Mouse (Mus musculus) cerebellum, adult 11-12 months (tissue): ENCODE data around the gene Krt77.

Source experiments
- DNase-seq: peaks from one replicate; pipeline ENCODE4 v3.0.0; 2022

The Krt77 gene

DNA sequence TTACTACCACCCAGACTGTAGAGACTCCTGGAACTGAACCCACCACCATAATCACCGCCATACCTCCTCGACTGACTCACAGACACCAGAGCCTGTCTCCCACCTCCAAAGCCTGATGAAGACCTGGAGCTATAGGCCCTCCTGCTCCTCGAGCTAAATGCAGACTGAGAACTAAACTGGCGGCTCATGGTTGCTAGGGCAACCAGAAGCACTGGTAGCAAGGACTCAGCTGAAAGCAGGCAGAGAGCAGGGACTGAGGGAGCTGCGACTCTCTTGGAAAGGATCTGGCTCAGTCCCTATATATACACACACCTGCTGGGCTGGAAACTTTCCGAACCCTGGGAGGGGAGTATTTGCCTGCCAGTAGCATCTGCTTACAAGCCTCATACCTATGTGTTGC lies at the start of gene Krt77:
TSS of gene Krt77 (minus strand) at position 275 of the 400 bp plus-strand sequence.
- DNase-seq, result no peak

DNA sequence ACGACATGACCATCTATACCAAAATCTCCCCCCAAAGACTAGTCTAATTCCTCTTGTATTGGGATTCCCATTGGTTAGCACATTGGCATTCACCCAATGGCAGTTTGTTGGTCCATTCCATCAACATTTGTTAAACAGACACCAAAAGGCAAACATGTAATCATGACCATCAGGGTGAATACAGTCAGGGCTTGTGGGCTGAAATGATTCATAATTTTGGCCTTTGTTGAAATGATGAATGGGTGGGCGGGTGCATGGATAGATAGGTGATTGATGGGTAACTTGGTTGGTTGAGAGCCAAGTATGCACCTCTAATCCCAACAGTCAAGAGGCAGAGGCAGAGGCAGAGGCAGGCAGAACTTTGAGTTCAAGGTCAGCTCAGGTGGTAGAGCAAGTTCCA lies 46.6 kb upstream of the Krt77 start:
- no peak for DNase-seq

DNA sequence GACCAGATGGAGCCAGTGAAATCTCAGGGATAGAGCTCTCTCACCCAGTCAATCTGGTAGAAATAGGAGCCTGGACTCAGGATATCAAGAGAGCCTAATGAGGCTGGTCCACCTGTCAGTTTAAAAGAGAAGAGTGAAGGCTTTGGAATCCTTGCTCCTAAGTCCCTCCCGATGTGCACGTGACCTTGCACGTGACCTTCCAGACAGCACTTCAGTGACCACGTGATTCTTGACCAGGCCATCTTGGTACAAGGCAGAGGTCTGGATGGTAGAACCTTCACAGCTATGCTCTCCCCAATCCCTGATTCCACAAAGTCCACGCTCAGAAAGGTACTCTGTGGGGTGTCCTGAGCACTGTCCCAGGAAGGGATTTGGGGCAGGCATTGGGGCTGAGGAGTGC lies 35.3 kb upstream of the Krt77 start:
- no peak for DNase-seq

DNA sequence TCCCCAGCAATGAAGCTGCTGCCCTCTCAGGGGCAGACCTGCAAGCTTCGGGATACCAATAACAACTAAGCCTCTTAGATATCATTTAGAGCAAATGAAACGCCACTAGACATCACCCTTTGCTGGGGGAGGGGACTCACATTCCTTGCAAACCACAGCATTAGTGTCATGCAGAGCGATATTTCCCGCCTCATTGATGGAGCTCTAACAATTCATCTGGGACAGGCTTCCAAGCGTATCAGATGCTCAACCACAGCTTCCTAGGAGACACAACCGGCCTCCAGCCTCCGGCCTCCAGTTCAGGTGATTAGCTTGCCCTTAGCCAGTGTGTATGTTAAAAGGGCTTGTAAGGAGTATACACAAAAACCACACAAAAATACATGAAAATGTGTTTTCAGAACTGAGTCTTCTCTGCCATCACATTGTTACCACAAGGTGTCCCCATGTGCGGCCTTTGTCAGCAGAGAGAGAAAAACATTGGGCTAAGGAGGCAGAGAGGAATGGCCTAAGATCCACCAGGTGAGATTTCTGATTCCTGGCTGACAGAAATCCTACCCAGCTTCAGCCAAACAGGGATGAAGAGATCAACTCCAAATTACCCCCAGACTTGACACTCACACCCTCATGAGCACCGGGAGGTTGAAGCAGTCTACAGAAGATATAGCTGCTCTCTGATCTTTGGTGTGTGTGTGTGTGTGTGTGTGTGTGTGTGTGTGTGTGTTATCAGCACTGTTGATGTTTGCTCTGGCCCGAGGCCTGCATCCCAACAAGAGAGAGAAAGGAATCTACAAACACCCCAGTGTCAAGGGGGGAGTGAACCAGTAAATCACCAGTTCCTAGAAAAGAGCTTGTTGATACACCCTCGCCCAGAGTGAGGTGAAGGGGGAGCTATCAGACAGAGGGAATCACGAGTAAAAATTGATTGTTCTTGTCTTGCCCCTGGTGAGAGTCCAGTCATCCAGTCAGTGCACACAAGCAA lies 33.0 kb upstream of the Krt77 start:
- no peak for DNase-seq

DNA sequence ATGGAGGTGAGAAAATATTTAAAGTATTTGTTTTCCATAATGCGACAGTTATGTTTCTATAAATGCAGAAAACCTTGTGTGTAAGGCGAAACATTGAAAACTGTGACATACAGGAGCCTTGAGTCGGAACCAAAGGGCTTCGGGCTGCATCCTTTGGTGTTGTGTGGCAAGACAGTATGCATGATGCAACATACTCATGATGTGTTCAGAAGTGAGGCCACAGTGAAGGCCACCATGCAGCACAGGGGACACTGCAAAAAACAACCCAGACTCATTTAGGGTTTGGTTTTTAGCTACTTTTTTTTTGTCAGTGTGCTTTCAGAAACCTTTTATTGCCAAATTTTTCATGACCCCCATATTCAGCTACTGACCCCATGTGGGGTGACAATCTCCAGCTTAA lies 25.7 kb upstream of the Krt77 start:
- DNase-seq, result no peak

DNA sequence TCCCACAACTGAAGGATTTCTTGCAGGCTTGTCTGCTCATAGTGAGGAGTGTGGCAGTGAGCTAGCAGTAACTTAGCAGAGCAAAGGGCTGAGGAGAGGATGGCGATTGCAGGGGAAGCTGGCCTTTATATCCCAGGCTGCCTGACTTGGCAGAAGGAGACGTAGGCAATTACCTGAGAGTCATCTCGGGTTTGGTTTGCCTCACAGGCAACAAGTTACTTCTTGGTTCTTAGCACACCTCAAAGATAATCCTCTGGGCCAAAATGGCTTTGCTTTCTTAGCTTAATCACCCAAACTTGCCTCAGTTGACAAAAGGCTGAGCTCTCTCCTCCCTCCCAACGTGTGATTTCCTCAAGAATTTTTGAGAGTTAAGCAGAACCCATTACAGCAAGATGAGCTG lies 23.3 kb upstream of the Krt77 start, which contains the start of gene Krt76:
TSS of gene Krt76 (minus strand) at position 101 of the 400 bp plus-strand sequence.
- DNase-seq, result no peak

DNA sequence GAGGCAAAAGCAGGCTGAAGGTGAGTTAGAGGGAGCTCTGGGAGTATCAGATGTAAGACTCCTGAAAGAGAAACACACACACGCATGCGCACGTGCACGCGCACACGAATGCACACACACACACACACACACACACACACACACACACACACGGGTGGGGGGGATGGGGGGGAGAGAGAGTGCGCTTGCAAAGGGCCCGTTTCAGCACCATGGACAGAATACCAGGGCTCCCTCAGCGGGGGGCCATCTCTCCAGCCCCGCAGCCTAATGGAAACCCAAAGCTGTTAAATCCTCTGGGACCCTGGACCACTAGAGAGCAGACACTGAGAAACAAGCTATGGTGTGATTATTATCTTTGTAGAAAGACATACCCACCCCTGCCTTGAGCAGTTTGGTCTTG lies 10.3 kb upstream of the Krt77 start:
- DNase-seq, result no peak

DNA sequence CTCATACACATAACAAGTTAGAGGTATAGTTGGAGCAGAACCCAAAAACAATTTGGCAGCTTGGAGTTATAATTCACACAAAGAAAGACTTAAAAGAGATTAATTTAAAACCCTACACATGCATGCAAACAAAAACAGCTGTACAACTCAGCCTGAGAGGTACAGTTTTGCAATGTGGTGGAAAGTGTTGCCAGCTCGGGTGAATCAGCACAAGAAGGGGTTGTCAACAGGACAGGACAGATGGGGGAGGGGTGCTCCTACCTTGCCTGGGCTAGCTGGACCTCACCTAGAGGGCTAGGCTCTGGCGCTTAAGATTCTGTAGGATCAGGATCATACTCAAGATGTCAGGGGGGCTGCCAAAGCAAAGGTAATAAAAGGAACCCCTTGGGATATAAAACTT lies 8.5 kb upstream of the Krt77 start:
- DNase-seq, result no peak

DNA sequence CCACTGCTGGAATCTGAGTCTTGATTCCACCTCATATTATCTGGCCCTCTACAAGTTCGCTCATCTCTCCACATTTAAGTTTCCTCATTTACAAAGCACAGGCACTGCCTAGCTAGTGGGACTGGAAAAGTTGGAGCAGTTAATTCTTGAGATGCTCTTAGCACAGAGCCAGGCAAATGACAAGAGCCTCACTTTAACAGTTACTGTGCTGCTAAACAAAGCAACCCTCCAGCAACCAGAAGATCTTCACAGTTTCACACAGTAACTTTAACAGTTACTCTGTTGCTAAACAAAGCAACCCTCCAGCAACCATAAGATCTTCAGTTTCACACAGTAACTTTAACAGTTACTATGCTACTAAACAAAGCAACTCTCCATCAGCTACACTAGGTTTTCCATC lies 4.9 kb upstream of the Krt77 start:
- DNase-seq, result no peak

DNA sequence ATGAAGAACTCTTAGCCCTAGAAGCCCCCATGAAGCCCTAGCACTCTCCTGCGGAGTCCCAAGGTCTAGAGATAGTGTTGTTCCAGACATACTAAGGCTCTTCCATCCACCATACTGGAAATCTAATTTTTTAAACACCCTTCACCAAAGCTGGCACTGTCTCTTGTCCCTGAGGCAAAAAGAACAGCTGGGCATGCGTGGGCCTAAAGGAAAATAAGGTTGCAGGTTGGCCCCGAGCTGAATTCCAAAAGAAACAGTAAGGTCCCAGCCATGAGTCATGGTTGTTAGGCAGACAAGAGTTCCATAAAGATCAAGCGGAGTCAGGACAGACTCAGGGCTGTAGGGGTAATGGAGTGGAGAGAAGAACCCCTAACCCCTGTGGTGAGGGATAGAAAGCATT lies 3.7 kb upstream of the Krt77 start:
- DNase-seq, result no peak

DNA sequence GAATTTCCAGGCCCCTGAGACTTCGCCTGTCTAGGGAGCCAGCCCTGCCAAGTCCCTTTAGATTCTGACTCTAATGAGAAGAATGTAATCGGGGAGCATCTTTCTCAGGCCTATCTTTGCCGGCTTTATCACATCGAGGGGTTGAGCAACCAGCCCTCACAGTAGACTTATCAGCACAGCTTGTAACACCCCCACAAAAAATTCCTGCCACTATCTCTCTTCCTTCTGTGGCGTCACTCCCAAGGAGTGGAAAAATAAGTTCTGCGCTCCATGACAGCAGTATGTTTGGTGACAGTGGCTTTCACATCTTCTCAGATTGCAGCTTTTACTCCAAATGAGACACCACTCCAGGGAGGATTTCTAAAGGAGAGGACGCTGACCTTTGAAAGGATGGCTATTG lies 2.8 kb downstream of the Krt77 start:
- no peak for DNase-seq

DNA sequence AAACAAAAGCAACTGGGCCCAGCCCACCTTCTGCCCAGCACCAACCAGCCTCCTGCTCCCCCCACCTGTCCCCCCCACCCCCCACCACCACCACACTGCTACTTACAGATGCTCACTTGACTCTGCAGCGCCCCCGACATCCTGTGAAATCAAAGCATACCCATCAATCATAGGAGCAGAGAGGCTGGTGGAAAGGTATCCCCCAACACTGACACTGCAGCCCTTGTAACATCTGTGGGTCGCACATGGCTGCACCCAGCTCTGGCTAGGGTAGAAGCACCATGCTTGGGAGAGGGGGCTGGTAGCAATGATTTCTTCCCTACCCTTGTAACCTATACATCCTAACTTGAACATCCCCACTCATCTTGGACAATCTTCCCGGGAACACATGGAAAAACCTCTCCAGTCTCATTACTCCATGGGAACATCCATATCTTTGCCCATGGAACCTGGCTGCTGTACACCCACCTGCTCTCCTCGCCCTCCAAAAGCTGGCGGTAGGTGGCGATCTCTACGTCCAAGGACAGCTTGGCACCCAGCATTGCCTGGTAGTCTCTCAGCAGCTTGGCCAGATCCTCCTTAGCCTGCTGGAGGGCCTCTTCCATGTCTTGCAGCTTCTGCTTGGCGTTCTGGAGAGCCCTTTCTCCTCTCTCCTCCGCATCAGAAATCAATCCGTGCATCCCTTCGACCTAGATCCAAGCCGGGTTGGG lies 8.9 kb downstream of the Krt77 start:
- DNase-seq, result no peak

DNA sequence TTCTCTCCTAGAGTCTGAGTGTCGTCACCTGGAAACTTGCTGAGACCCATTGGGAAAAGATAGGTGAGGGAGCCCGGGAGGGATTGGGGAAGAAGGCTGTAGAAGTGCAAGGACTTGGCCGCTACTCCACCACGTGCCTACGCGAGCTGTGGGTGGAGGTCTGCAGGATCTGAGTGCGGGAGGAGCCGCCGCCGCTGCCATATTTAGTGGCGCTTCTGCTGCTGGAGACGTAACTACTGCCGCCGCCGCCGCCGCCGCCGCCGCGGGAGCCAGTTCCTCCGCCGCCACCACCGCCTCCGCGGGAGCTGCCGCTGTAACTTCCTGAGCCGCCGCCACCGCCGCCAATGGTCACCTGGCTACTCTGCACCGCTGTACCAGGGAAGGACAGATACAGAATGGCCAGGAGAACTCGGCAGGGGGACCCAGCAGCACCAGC lies 9.8 kb downstream of the Krt77 start:
- DNase-seq, result no peak

DNA sequence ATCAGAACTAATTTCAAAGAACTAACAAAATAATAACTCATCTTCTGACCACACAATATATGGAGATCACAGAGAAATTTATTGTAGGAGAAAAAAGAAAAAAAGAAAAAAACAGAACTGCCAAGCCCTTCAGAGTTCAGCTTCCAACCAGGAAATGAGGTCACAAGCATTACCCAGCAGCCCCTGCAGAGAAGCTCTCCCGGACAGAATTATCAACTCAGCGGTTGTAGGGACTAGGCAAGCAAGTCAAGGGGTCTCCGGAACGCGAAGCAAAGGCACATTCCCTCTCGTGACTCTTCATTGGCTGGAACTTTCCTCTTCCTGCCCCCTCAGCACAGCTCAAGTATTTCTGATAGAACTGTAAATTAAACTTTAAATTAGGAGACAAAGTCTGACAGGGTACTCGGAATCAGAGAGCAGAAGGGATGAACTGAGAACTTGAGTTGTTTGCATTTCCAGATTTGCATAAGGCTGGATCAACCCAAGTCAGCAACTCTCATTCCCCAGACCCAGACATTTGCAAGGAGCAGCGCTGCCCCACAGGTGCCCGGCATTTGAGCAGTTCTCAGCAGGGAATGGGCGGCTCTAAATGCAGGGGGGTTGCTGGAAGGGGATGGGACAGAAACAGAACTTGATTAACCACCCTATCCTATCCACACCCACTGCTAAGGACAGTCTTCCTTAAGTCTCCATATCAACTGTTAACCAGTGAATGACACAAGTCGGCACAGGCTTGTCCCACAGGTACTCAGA lies 10.7 kb downstream of the Krt77 start:
- DNase-seq, result no peak

DNA sequence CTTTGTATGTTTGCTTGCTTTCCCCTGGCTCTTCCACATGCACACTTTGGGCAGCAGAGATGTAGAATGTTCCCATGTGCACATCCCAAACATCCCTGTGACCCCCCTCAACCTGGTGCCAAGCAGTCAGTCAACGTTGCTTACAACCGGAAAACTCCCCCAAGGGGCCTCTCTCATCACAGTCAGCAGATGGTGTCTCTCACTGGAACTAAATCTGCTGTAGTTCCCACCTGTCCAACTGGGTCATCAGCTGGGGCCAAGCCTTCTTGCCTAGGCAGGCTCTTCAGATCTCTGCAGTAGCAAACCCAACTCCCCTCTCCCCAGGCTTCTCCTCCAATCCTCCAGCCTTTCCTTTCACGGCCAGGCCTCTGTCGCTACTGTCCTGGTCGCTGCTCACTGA lies 12.8 kb downstream of the Krt77 start:
- DNase-seq, result peak; percentile 11

DNA sequence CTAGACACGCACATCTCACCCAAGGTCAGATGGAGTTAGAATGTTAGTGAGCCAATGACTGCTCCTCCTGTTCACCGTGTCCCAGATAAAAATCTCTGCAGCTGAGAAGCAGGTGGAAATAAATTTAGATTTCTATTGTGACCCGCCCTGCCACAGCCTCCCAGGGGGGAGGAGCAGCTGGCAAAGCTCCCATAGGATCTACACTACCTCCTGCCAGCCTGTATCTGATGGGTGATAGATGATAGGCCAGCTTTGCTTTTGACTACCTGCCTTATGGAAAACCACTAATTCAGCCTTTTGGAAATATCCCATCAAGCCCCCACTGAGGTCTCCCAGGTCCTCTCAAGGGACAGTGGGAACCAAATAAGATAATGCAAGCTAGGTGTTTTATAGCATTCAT lies 13.8 kb downstream of the Krt77 start:
- no peak for DNase-seq

DNA sequence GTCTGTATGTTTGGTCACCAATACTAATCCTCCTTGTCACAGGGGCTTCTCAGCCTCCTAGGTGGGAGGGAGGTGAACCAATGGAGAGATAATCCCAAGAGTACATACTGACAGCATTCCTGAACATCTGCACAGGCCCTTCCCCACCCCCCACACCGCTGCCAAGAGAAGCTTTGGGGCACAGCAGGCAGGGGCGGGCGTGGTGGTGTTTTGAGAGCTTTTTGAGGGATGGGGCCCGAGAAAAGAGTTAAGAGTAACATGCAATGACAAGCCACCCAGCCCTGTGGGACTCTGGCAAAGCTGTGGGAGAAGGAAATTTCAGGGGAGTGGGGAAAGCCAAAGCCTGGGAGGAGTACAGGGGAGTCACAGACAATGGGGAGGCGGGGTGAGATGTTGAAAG lies 15.2 kb downstream of the Krt77 start:
- no peak for DNase-seq

DNA sequence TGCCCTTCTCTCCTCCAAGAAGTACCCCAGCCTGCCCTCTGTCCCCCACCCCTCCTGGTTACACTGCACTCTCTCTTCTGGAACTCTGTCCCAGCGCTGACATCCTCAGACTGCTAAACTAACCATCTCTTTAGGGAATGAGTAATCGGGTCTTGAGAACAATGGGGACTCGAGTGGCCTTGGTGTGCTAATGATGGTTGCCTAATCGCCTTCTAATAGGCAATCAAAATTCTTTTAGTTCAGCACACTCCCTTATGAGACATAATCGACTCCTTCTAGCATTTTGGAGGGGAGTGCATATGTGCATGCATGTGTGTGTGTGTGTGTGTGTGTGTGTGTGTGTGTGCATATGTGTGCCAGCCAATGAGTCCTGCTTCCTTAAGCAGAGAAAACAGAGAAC lies 16.9 kb downstream of the Krt77 start:
- DNase-seq, result no peak

DNA sequence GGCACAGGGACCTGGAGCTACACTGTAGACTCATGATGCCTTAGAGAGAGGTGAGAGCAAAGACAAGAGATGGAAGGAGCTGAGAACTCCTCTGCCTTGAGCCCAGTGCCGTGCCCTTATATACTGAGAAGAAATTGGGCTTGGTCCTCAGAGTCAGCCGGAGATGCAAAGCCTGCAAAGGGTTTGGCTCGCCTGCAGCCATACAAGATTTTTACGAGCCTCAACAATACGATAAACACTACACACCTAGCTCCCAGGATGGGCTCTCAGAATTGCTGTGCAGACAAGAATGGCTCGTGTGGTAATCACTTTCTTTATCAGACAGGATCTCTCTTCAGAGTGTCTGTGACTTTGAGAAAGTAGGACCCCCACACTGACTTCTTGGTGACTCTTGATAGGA lies 18.8 kb downstream of the Krt77 start, which contains the start of gene Krt1:
TSS of gene Krt1 (minus strand) at position 101 of the 400 bp plus-strand sequence.
- no peak for DNase-seq

DNA sequence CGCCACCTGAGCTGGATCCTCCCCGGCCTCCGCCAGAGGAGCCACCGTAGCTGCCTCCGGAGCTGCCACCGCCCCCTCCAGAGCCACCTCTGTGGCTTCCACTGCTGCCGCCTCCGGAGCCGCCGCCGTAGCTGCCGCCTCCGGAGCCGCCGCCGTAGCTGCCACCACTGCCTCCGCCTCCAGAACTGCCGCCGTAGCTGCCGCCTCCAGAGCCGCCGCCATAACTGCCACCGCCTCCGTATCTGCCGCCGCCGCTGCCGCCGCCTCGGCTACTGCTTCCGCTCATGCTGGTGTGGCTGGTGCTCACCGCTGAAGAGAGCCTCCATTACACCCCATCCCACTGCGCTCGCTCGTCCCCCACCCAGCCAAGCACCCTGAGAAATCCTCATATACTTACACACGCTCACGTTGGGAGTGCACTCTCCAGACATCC lies 23.5 kb downstream of the Krt77 start:
- no peak for DNase-seq

DNA sequence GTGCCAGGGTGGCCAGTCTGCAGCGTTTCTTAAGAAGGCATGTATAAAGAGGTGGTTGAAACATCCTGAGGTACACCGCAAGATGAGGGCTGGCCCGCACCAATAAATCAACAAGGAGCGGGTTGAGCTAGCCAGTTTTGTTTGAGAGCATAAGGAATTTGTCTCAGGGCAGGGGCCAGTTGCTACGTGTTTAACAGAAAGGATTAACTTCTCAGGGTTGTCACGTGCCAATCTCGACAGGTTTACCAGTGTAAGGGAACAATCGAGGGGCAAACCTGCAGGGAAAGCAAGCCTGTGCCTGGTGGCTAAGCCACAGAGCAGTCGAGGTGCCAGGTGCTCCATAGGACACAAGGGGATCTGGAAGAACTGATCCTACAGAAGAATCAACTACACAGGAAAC lies 26.3 kb downstream of the Krt77 start:
- DNase-seq, result no peak

DNA sequence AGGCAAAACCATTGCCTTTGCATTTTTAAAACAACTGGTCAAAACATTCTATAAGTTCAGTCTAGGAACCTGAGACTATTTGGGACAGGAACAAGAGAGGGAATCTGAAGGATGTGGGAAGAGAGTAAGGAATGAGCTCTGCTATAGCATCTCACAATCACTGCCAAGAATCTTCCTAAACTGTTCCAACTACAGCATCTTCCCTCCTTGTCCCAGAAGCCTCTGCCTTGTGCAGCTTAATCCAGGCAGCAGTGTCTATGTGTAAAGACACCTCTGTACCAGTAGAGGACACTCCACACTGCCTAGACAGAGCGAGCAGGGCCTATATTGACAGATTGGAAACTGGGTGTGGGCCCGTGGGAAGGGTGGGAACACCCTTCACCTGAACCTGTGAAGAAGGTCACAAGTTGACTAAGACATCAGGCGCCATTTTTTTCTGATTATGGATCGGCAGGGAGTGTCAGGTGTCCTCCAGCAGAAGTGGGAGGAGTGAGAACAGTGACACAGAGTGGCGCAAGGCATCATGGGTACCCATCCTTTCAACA lies 34.6 kb downstream of the Krt77 start:
- no peak for DNase-seq

DNA sequence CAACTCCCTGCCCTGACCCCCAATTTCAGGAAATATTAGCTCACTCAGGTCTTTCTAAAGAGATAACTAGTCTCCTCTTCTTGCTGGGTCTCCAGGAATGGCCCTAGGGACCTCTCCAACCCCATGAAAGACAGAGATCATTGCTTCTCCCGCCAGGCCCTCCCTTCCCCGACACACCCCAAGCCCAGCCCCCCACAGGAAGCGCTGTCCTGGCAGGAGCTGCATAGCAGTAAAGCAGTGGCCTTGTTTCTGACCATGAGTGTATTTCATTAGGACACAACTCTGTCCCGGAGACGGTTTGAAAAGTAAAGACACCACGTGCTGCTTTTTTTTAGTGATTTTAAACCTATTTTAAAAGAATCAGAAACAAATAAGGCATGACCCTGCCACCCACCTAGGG lies 36.4 kb downstream of the Krt77 start:
- no peak for DNase-seq
